Mouse (Mus musculus) c-Kit-positive CD71-positive TER-119-negative erythroid progenitor cells, embryonic 14.5 days (primary cell): Measurements from ENCODE around the gene Brinp3.

Source experiments
- DNase-seq: peaks from one replicate; pipeline ENCODE4 v3.0.0-alpha.2; 2013; ENCODE audit warnings: low read depth

Brinp3 gene

GRCm38 (mm10) chr1:146799986-146800553, 305.5 kb downstream of the Brinp3 start:
- no peak for DNase-seq

DNA sequence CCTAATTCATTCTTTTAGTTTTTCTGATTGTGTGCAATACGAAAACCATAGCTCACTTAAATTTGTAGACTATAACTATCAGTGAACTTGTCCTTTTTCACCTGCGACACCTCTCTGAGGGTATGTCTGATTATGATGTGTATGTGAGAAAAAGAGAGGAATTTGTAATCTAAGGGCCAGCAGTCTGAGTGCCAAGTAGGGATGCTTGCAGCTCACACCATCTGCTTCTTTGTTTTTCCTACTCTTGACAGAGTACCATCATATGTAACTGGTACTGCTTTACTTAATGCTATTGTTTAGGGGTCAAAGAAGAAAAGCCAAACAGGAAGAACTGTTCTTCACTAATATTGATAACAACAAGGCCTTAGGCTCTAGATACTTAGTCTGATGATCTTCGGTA, 307.3 kb downstream of the Brinp3 start:
- DNase-seq, result no peak

DNA sequence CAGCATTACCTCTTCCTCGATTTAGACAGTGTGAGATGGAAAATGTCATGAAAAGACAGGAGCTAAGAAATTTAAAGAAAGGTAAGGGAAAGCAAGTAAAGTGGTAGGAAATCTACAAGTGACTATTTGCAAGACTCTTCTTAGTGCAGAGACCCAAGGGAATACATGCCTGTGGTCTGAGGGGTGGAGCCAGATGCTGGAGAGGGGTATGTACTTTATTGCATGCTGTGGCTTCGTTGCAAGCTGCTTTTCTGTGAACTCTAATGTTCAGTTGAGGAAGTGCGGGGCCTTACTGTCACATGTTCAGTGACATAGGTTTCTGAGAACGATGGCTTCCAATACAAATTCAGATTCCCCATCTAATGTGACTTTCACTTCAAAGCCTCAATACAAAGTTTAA, 313.2 kb downstream of the Brinp3 start:
- no peak for DNase-seq

DNA sequence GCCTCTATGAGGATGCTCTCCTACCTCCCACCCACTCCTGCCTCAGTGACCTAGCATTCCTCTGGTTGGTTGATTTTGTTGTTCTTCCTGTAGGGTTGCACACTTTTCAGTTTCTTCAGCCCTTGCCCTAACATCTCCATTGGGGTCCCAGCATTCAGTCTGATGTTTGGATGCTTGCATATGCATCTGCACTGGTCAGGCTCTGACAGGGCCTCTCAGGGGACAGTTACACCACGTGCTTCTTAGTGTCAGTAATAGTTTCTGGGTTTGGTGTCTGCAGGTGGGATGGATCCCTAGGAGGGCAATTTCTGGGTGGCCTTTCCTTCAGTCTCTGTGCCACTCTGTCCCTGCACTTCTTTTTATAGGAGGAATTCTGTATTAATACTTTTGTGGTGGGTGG, 339.3 kb downstream of the Brinp3 start:
- no peak for DNase-seq

- DNase-seq, result no peak
Observed at GRCm38 (mm10) chr1:146844087-146844486, 349.5 kb downstream of the Brinp3 start.

- DNase-seq, result no peak
Observed at GRCm38 (mm10) chr1:146848892-146849291, 354.3 kb downstream of the Brinp3 start.

DNA sequence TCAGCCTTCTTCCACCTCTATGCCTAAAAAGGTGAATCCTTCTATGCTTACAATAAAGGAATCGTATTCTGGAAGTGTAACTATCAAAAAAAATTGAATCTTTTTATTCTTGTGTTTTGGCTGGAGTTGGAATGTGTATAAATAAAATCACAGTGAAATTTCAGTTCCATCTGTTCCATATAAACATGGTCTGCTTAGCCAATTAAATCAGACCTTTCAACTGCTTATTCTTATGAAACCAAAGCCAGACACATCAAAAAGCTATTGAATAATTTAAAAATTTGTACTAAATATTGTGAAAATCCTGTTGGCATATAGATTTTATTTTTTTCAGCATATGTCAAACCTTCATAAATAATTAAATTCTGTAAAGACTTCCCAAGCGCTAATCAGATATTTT, 355.6 kb downstream of the Brinp3 start:
- no peak for DNase-seq

DNA sequence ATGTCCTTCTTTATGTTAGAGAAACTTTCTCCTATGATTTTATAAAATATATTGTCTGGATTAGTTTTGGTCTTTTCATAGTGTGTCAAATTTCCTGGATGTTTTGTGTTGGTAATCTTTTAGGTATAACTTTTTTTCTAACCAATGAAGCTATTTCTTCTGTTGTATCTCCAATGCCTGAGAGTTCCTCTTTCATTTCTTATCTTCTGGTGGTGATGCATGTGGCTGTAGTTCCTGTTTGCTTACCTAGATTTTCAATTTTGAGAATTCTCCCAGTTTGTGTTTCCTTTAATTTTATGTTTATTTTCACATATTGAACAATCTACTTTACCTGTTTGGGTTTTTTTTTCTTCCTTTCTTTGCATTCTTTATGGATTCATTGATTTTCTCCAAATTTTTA, 404.1 kb downstream of the Brinp3 start:
- DNase-seq, result no peak

DNA sequence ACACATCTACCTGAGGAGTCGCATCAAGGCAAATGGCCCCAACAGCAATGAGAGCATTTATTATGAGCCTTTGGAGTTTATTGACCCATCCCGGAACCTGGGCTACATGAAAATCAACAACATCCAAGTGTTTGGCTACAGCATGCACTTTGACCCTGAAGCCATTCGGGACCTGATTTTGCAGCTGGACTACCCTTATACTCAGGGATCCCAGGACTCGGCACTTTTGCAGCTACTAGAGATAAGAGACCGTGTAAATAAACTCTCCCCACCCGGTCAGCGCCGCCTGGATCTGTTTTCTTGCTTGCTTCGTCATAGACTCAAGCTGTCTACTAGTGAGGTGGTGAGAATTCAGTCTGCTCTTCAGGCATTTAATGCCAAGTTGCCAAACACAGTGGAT, 407.1 kb downstream of the Brinp3 start:
- DNase-seq, result no peak

DNA sequence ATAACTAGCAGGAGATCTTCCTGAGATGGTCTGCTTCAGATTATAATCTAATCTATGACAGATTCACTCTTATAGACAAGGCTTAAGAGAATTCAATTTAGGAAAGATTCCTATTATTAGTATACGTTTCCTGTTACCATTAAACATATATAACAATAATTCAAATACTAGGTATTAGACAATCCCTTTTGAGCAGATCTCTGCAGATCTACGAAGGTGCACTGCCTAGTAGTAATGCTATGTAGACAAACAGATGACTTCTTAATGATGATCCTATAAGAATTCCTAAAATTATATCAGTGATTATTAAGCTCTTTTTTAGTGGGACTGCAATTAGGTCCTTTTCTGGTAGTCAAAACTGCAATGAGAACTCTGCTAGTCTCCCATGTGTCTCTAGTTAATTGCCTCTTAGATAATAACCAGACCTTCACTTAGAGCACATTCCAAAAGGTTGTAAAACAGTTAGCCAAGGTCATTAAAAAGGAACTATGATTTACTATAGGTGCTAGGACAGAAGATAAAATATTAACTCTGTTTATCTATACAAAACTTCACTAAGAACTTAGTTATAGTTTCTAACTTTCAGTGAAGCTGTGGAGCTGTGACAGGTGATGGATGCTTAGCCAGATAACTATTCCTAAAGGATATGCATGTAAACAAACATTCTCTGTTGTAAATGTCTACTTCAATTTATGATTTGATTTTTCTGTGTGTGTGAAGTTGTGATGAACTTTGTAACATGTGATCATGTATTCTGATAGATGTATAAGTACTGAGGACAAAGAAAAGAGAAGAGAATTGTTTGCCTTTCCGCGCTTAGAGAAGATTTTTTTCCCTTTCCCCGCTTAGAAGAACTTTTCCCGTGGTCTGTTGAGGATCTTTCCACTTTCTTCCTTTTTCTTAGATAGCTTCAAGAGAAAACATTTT, 445.2 kb downstream of the Brinp3 start:
- no peak for DNase-seq
